Mouse (Mus musculus): Measurements from ENCODE around the gene Slc25a44.
"Not testable (repeated sequence)": the region's sequence is repeated elsewhere in the genome, so short reads cannot be mapped to it uniquely, and the experiment has no call there.

Gene Slc25a44

GRCm38 (mm10) chr3:88450379-88451131 is 25.6 kb upstream of the Slc25a44 start:
- DNase-seq (ENCODE audit: low spot score), result no peak

- no peak for DNase-seq (ENCODE audit: low spot score)
These were observed 24.6 kb upstream of the Slc25a44 start for GRCm38 (mm10) chr3:88449395-88450023.

GRCm38 (mm10) chr3:88448443-88448842 is 23.5 kb upstream of the Slc25a44 start:
- DNase-seq (ENCODE audit: low spot score), result no peak

GRCm38 (mm10) chr3:88447676-88448183 is 22.8 kb upstream of the Slc25a44 start:
- no peak for DNase-seq (ENCODE audit: low spot score)

- no peak for DNase-seq (ENCODE audit: low spot score)
These were observed 21.7 kb upstream of the Slc25a44 start for GRCm38 (mm10) chr3:88446471-88447123.

GRCm38 (mm10) chr3:88442888-88443287 is 17.9 kb upstream of the Slc25a44 start:
- no peak for DNase-seq (ENCODE audit: low spot score)

GRCm38 (mm10) chr3:88442488-88442887 is 17.5 kb upstream of the Slc25a44 start:
- DNase-seq (ENCODE audit: low spot score), result no peak

- no peak for DNase-seq (ENCODE audit: low spot score)
These were observed 15.8 kb upstream of the Slc25a44 start for GRCm38 (mm10) chr3:88440500-88441381.

GRCm38 (mm10) chr3:88439582-88439981 is 14.6 kb upstream of the Slc25a44 start:
- DNase-seq (ENCODE audit: low spot score), result no peak

GRCm38 (mm10) chr3:88437454-88437853 is 12.5 kb upstream of the Slc25a44 start:
- DNase-seq (ENCODE audit: low spot score), result no peak

GRCm38 (mm10) chr3:88436395-88437201 is 11.7 kb upstream of the Slc25a44 start:
- DNase-seq (ENCODE audit: low spot score), result no peak

- no peak for DNase-seq (ENCODE audit: low spot score)
These were observed 10.6 kb upstream of the Slc25a44 start for GRCm38 (mm10) chr3:88435515-88435914.

GRCm38 (mm10) chr3:88428639-88429038 is 3.7 kb upstream of the Slc25a44 start:
- not testable (repeated sequence) for DNase-seq (ENCODE audit: low spot score)

GRCm38 (mm10) chr3:88427342-88427905 is 2.5 kb upstream of the Slc25a44 start:
- no peak for DNase-seq (ENCODE audit: low spot score)

GRCm38 (mm10) chr3:88425708-88426420 is 925 bp upstream of the Slc25a44 start:
- DNase-seq (ENCODE audit: low spot score), result no peak

GRCm38 (mm10) chr3:88425330-88425689 is 371 bp upstream of the Slc25a44 start:
- DNase-seq (ENCODE audit: low spot score), result no peak

GRCm38 (mm10) chr3:88422020-88422720 is 2.8 kb downstream of the Slc25a44 start:
- no peak for DNase-seq (ENCODE audit: low spot score)

- DNase-seq (ENCODE audit: low spot score), result no peak
These were observed 4.2 kb downstream of the Slc25a44 start for GRCm38 (mm10) chr3:88420771-88421170.

- no peak for DNase-seq (ENCODE audit: low spot score)
These were observed 6.9 kb downstream of the Slc25a44 start for GRCm38 (mm10) chr3:88418016-88418415.

Measured in urinary bladder, postnatal 10 days (tissue).